Mouse (Mus musculus): ENCODE data around the gene Alpi.

GRCm38 (mm10) chr1:87143141-87143540 is 41.7 kb upstream of the Alpi start:
- TF ChIP-seq E2F4 (IDR thresholded peaks at IDR 0.05; ENCODE audit: borderline replicate concordance, low read depth, low read length) (no peak), JUND (IDR thresholded peaks at IDR 0.05; ENCODE audit: low read depth, low read length) (no peak), CHD1 (IDR thresholded peaks at IDR 0.05; ENCODE audit: low read depth, low read length) (no peak), CTCF (IDR thresholded peaks at IDR 0.05 in 2 of 3, conservative IDR thresholded peaks at IDR 0.05 in 1 of 3; ENCODE audit: control insufficient read depth in 1 of 3, insufficient read depth in 1 of 3, low read depth in 2 of 3, low read length in 3 of 3, poor library complexity in 1 of 3, severe bottlenecking in 1 of 3) (no peak)

Data from MEL (cell line).